Mouse (Mus musculus): ENCODE data around the gene Lasp1. TPM values are rescaled to one million over a fixed set of nuclear protein-coding genes. Genes with fewer than 3 reads are reported as not detected.

The Lasp1 gene
- total RNA-seq (2014; rRNA removed) (177 and 187 TPM in 2 replicates), polyA plus RNA-seq (2015; fragmentation: Nextera tagmentation; extraction: Ambion mirVana) (121 and 137 TPM in 2 replicates)

- no peaks in the 10 kb centered on the region for H3K27me3 ChIP-seq (ENCODE audit: insufficient read depth, low read length)
- H3K4me3 ChIP-seq (ENCODE audit: low read length), result peak within 1 kb of the TSS; percentile 80
- peak within 1 kb of the TSS; percentile 76 for H3K4me2 ChIP-seq (ENCODE audit: low read depth, low read length)
- peak within 1 kb of the TSS; percentile 84 for H3K9ac ChIP-seq (replicated peaks; ENCODE audit: low read length)
- ATAC-seq (peak; percentile 74), DNase-seq (ENCODE audit: low spot score) (peak; percentile 93)
- H3K4me1 ChIP-seq (ENCODE audit: insufficient read depth, low read length), result peaks cover 19% of the 10 kb centered on the region
- H3K36me3 ChIP-seq (ENCODE audit: insufficient read depth, low read length), result peaks cover 4% of the 10 kb centered on the region; the same call in 1 of the 2 replicates
- WGBS, result under 1% methylated on average over 11 of the region's 11 CpGs
- H3K27ac ChIP-seq, result peak within 1 kb of the TSS; percentile 93
- H3K9me3 ChIP-seq (ENCODE audit: low read length), result no peaks in the 10 kb centered on the region
- TF ChIP-seq CTCF (IDR thresholded peaks at IDR 0.05; ENCODE audit: low read depth), result no peak
Observed at GRCm38 (mm10) chr11:97798782-97799145, at the start of gene Lasp1. Lasp1 (plus strand) TSS chr11:97799000.

GRCm38 (mm10) chr11:97753277-97753676, 45.5 kb upstream of the Lasp1 start:
- TF ChIP-seq CTCF (IDR thresholded peaks at IDR 0.05; ENCODE audit: low read depth), result no peak
- no peak overlapping the region for H3K4me2 ChIP-seq (ENCODE audit: low read depth, low read length)
- no peak overlapping the region for H3K27ac ChIP-seq
- WGBS, result 91% methylated on average over 8 of the region's 8 CpGs
- no peak overlapping the region for H3K9ac ChIP-seq (replicated peaks; ENCODE audit: low read length)
- peaks cover 60% of the 10 kb centered on the region for H3K36me3 ChIP-seq (ENCODE audit: insufficient read depth, low read length)
- H3K27me3 ChIP-seq (ENCODE audit: insufficient read depth, low read length), result no peaks in the 10 kb centered on the region
- ATAC-seq (no peak), DNase-seq (ENCODE audit: low spot score) (no peak)
- H3K4me3 ChIP-seq (ENCODE audit: low read length), result no peak overlapping the region
- no peaks in the 10 kb centered on the region for H3K9me3 ChIP-seq (ENCODE audit: low read length)
- no peaks in the 10 kb centered on the region for H3K4me1 ChIP-seq (ENCODE audit: insufficient read depth, low read length)

GRCm38 (mm10) chr11:97758125-97758524, 40.7 kb upstream of the Lasp1 start:
- no peak overlapping the region for H3K4me2 ChIP-seq (ENCODE audit: low read depth, low read length)
- no peaks in the 10 kb centered on the region for H3K27me3 ChIP-seq (ENCODE audit: insufficient read depth, low read length)
- TF ChIP-seq CTCF (IDR thresholded peaks at IDR 0.05; ENCODE audit: low read depth), result no peak
- WGBS, result 93% methylated on average over 1 of the region's 1 CpGs
- no peaks in the 10 kb centered on the region for H3K9me3 ChIP-seq (ENCODE audit: low read length)
- H3K9ac ChIP-seq (replicated peaks; ENCODE audit: low read length), result no peak overlapping the region
- H3K4me3 ChIP-seq (ENCODE audit: low read length), result no peak overlapping the region
- H3K36me3 ChIP-seq (ENCODE audit: insufficient read depth, low read length), result peaks cover 48% of the 10 kb centered on the region
- ATAC-seq, result no peak
- no peak for DNase-seq (ENCODE audit: low spot score)
- H3K4me1 ChIP-seq (ENCODE audit: insufficient read depth, low read length), result no peaks in the 10 kb centered on the region
- H3K27ac ChIP-seq, result no peak overlapping the region

GRCm38 (mm10) chr11:97758942-97759341, 39.9 kb upstream of the Lasp1 start:
- Histone ChIP-seq H3K27ac (no peak overlapping the region), H3K4me3 (ENCODE audit: low read length) (no peak overlapping the region), H3K36me3 (ENCODE audit: insufficient read depth, low read length) (peaks cover 42% of the 10 kb centered on the region), H3K27me3 (ENCODE audit: insufficient read depth, low read length) (no peaks in the 10 kb centered on the region), H3K9ac (replicated peaks; ENCODE audit: low read length) (no peak overlapping the region), H3K9me3 (ENCODE audit: low read length) (no peaks in the 10 kb centered on the region), H3K4me1 (ENCODE audit: insufficient read depth, low read length) (no peaks in the 10 kb centered on the region), H3K4me2 (ENCODE audit: low read depth, low read length) (no peak overlapping the region)
- no peak for DNase-seq (ENCODE audit: low spot score)
- 86% methylated on average over 6 of the region's 6 CpGs for WGBS
- ATAC-seq, result no peak
- TF ChIP-seq CTCF (IDR thresholded peaks at IDR 0.05; ENCODE audit: low read depth), result no peak

- Histone ChIP-seq H3K4me2 (ENCODE audit: low read depth, low read length) (no peak overlapping the region), H3K27ac (no peak overlapping the region), H3K9me3 (ENCODE audit: low read length) (no peaks in the 10 kb centered on the region), H3K36me3 (ENCODE audit: insufficient read depth, low read length) (peaks cover 25% of the 10 kb centered on the region), H3K27me3 (ENCODE audit: insufficient read depth, low read length) (no peaks in the 10 kb centered on the region), H3K4me1 (ENCODE audit: insufficient read depth, low read length) (peaks cover 7% of the 10 kb centered on the region), H3K9ac (replicated peaks; ENCODE audit: low read length) (no peak overlapping the region), H3K4me3 (ENCODE audit: low read length) (no peak overlapping the region)
- peak; percentile 47 for DNase-seq (ENCODE audit: low spot score)
- TF ChIP-seq CTCF (IDR thresholded peaks at IDR 0.05; ENCODE audit: low read depth), result peak; percentile 51
- ATAC-seq, result no peak
Observed at GRCm38 (mm10) chr11:97761638-97762037, 37.2 kb upstream of the Lasp1 start.

- under 1% methylated on average over 38 of the region's 38 CpGs for WGBS
- Histone ChIP-seq H3K27ac (peak within 1 kb of the TSS; percentile 92), H3K9me3 (ENCODE audit: low read length) (no peaks in the 10 kb centered on the region), H3K4me2 (ENCODE audit: low read depth, low read length) (peak within 1 kb of the TSS; percentile 78), H3K4me3 (ENCODE audit: low read length) (peak within 1 kb of the TSS; percentile 89), H3K4me1 (ENCODE audit: insufficient read depth, low read length) (peaks cover 7% of the 10 kb centered on the region), H3K36me3 (ENCODE audit: insufficient read depth, low read length) (peaks cover 15% of the 10 kb centered on the region), H3K9ac (replicated peaks; ENCODE audit: low read length) (peak within 1 kb of the TSS; percentile 88), H3K27me3 (ENCODE audit: insufficient read depth, low read length) (no peaks in the 10 kb centered on the region)
- ATAC-seq (peak; percentile 97), DNase-seq (ENCODE audit: low spot score) (peak; percentile 98)
- TF ChIP-seq CTCF (IDR thresholded peaks at IDR 0.05; ENCODE audit: low read depth), result no peak
Observed at GRCm38 (mm10) chr11:97766154-97766881, 32.5 kb upstream of the Lasp1 start, which contains the start of gene Cwc25. Cwc25 (minus strand) TSS chr11:97766556.

- ATAC-seq, result no peak
Observed at GRCm38 (mm10) chr11:97769704-97770103, 29.1 kb upstream of the Lasp1 start.

More at GRCm38 (mm10) chr11:97769704-97770103, 29.1 kb upstream of the Lasp1 start:
- 48% methylated on average over 2 of the region's 2 CpGs for WGBS
- peaks cover 7% of the 10 kb centered on the region for H3K4me1 ChIP-seq (ENCODE audit: insufficient read depth, low read length)
- no peaks in the 10 kb centered on the region for H3K9me3 ChIP-seq (ENCODE audit: low read length)
- no peaks in the 10 kb centered on the region for H3K36me3 ChIP-seq (ENCODE audit: insufficient read depth, low read length)
- no peak overlapping the region for H3K4me2 ChIP-seq (ENCODE audit: low read depth, low read length)
- H3K4me3 ChIP-seq (ENCODE audit: low read length), result no peak overlapping the region
- H3K27me3 ChIP-seq (ENCODE audit: insufficient read depth, low read length), result no peaks in the 10 kb centered on the region
- no peak for TF ChIP-seq CTCF (IDR thresholded peaks at IDR 0.05; ENCODE audit: low read depth)
- no peak overlapping the region for H3K27ac ChIP-seq
- no peak for DNase-seq (ENCODE audit: low spot score)
- H3K9ac ChIP-seq (replicated peaks; ENCODE audit: low read length), result no peak overlapping the region

All from hindbrain, postnatal 0 days (tissue).